Mouse (Mus musculus) liver, adult 2 months (tissue): ENCODE data around the gene Ephb2. TPM values are rescaled to one million over a fixed set of nuclear protein-coding genes. Genes with fewer than 3 reads are reported as not detected.

Experiments used
- DNase-seq: peaks from one replicate; pipeline ENCODE4 v3.0.0-alpha.2; 2011; ENCODE audit warnings: low read depth, low spot score; ENCODE audit errors: extremely low read depth
- H3K27ac ChIP-seq: fragments of 200-500 bp; replicated peaks from 2 replicates; pipeline ENCODE4 v1.5.1; 2012; ENCODE audit warnings: low read depth, mild to moderate bottlenecking, control low read depth, inconsistent platforms, low read length; ENCODE audit not compliant: insufficient read depth
- H3K27me3 ChIP-seq: fragments of 200-500 bp; 2 replicates; pipeline ENCODE4 v1.6.1; 2012; ENCODE audit warnings: mild to moderate bottlenecking, moderate library complexity, low read length, inconsistent platforms; ENCODE audit not compliant: control insufficient read depth, insufficient read depth
- H3K36me3 ChIP-seq: fragments of 200-500 bp; 2 replicates; pipeline ENCODE4 v1.6.1; 2012; ENCODE audit warnings: low read length, inconsistent platforms; ENCODE audit not compliant: control insufficient read depth, insufficient read depth
- H3K4me1 ChIP-seq: fragments of 200-500 bp; 2 replicates; pipeline ENCODE4 v1.6.1; 2011; ENCODE audit warnings: low read length; ENCODE audit not compliant: control insufficient read depth, insufficient read depth
- H3K4me3 ChIP-seq: fragments of 200-500 bp; 2 replicates; pipeline ENCODE4 v1.5.1; 2011; ENCODE audit warnings: low read depth, mild to moderate bottlenecking, control low read depth, low read length, moderate library complexity; ENCODE audit not compliant: insufficient read depth
- H3K79me2 ChIP-seq: fragments of 200-500 bp; 2 replicates; pipeline ENCODE4 v1.6.1; 2012; ENCODE audit warnings: inconsistent platforms, mild to moderate bottlenecking, low read length, moderate library complexity; ENCODE audit not compliant: control insufficient read depth, insufficient read depth
- H3K9ac ChIP-seq: fragments of 200-500 bp; 2 replicates; pipeline ENCODE4 v1.6.1; 2012; ENCODE audit warnings: low read depth, mild to moderate bottlenecking, control low read depth, inconsistent platforms, low read length
- CTCF ChIP-seq: fragments of 200-500 bp; IDR thresholded peaks from 2 replicates; pipeline ENCODE4 v1.5.1; 2011; ENCODE audit warnings: low read depth, low read length, control low read depth
- POLR2A ChIP-seq: fragments of 200-500 bp; IDR thresholded peaks from 2 replicates; pipeline ENCODE4 v1.6.1; 2011; ENCODE audit warnings: low read length, control low read depth; ENCODE audit not compliant: insufficient read depth; ENCODE audit errors: extremely low read depth
- WGBS: fragments of 180-500 bp; shearing (Covaris S2); methylation state at CpG from one replicate; pipeline ENCODE4 v1.1.7; 2018; 5-methylcytosine and 5-hydroxymethylcytosine counted together
- polyA plus RNA-seq: library from polyadenylated mRNA; depleted of rRNA; stranded (reverse); fragments of >200 nt; gene quantifications from 2 replicates; pipeline ENCODE4 v1.2.3, GENCODE M21; 2012
- total RNA-seq: library from RNA; depleted of rRNA; stranded (reverse); fragments of >200 nt; gene quantifications from 2 replicates; pipeline ENCODE4 v1.2.3, GENCODE M21; 2014

The Ephb2 gene
- total and polyA plus RNA-seq, 2 experiments, result 0.18 to 0.37 TPM

GRCm38 (mm10) chr4:136703351-136703750 is 132.4 kb downstream of the Ephb2 start:
- no peak overlapping the region for H3K27ac ChIP-seq
- WGBS, result 93% methylated on average over 11 of the region's 11 CpGs
- H3K4me1 ChIP-seq, result no peaks in the 10 kb centered on the region
- no peak for DNase-seq
- no peak for TF ChIP-seq CTCF
- TF ChIP-seq POLR2A, result no peak
- no peak overlapping the region for H3K4me3 ChIP-seq
- H3K9ac ChIP-seq, result no peak overlapping the region
- H3K36me3 ChIP-seq, result no peaks in the 10 kb centered on the region
- H3K27me3 ChIP-seq, result no peaks in the 10 kb centered on the region
- no peaks in the 10 kb centered on the region for H3K79me2 ChIP-seq

- no peak for DNase-seq
- 88% methylated on average over 8 of the region's 8 CpGs for WGBS
- no peak for TF ChIP-seq CTCF
- TF ChIP-seq POLR2A, result no peak
Measured at GRCm38 (mm10) chr4:136702456-136702855, 133.3 kb downstream of the Ephb2 start.

GRCm38 (mm10) chr4:136701236-136701635 is 134.6 kb downstream of the Ephb2 start:
- H3K27me3 ChIP-seq, result no peaks in the 10 kb centered on the region
- 93% methylated on average over 11 of the region's 11 CpGs for WGBS
- TF ChIP-seq CTCF, result no peak
- H3K79me2 ChIP-seq, result no peaks in the 10 kb centered on the region
- no peak overlapping the region for H3K27ac ChIP-seq
- no peak overlapping the region for H3K9ac ChIP-seq
- no peaks in the 10 kb centered on the region for H3K4me1 ChIP-seq
- DNase-seq, result no peak
- H3K4me3 ChIP-seq, result no peak overlapping the region
- no peaks in the 10 kb centered on the region for H3K36me3 ChIP-seq

More at GRCm38 (mm10) chr4:136702456-136702855, 133.3 kb downstream of the Ephb2 start:
- Histone ChIP-seq H3K79me2 (no peaks in the 10 kb centered on the region), H3K36me3 (no peaks in the 10 kb centered on the region), H3K9ac (no peak overlapping the region), H3K4me3 (no peak overlapping the region), H3K27ac (no peak overlapping the region), H3K4me1 (no peaks in the 10 kb centered on the region), H3K27me3 (no peaks in the 10 kb centered on the region)

- TF ChIP-seq CTCF (no peak), POLR2A (no peak)
- H3K36me3 ChIP-seq, result no peaks in the 10 kb centered on the region
- H3K27me3 ChIP-seq, result no peaks in the 10 kb centered on the region
- H3K9ac ChIP-seq, result no peak overlapping the region
- H3K4me3 ChIP-seq, result no peak overlapping the region
- no peaks in the 10 kb centered on the region for H3K4me1 ChIP-seq
- H3K79me2 ChIP-seq, result no peaks in the 10 kb centered on the region
- DNase-seq, result no peak
- 88% methylated on average over 7 of the region's 7 CpGs for WGBS
- no peak overlapping the region for H3K27ac ChIP-seq
Measured at GRCm38 (mm10) chr4:136699084-136699450, 136.7 kb downstream of the Ephb2 start.

GRCm38 (mm10) chr4:136698404-136699083 is 137.2 kb downstream of the Ephb2 start:
- Histone ChIP-seq H3K9ac (no peak overlapping the region), H3K27me3 (no peaks in the 10 kb centered on the region), H3K36me3 (no peaks in the 10 kb centered on the region), H3K4me3 (no peak overlapping the region), H3K27ac (no peak overlapping the region), H3K79me2 (no peaks in the 10 kb centered on the region), H3K4me1 (no peaks in the 10 kb centered on the region)
- 88% methylated on average over 11 of the region's 11 CpGs for WGBS
- DNase-seq, result no peak
- TF ChIP-seq POLR2A (no peak), CTCF (no peak)

GRCm38 (mm10) chr4:136697325-136697724 is 138.5 kb downstream of the Ephb2 start:
- DNase-seq, result no peak
- Histone ChIP-seq H3K9ac (no peak overlapping the region), H3K4me3 (no peak overlapping the region), H3K27ac (no peak overlapping the region), H3K27me3 (no peaks in the 10 kb centered on the region), H3K79me2 (no peaks in the 10 kb centered on the region), H3K36me3 (no peaks in the 10 kb centered on the region), H3K4me1 (no peaks in the 10 kb centered on the region)
- no peak for TF ChIP-seq POLR2A
- WGBS, result 92% methylated on average over 6 of the region's 6 CpGs
